Mouse (Mus musculus) lung, adult 18-20 months (tissue): ENCODE results near the gene Lpcat3.
A peak's percentile ranks its signal among the peaks of the same experiment; 100 is the strongest.
"Not testable (repeated sequence)": the region's sequence is repeated elsewhere in the genome, so short reads cannot be mapped to it uniquely, and the experiment has no call there.

Experiments used
- DNase-seq, 2 experiments: peaks; one replicate each; pipeline ENCODE4 v3.0.0; 2022; ENCODE audit warnings: mixed read lengths in 2 of 2

Lpcat3 gene

GRCm38 (mm10) chr6:124662477-124663423 lies at the start of gene Lpcat3:
Gene Lpcat3, plus strand, starts transcription at chr6:124663027.
- peak; percentile 99 for DNase-seq

- DNase-seq, result no peak
These were observed 37.2 kb upstream of the Lpcat3 start for GRCm38 (mm10) chr6:124625612-124626011.

- not testable (repeated sequence) for DNase-seq
These were observed 36.6 kb upstream of the Lpcat3 start for GRCm38 (mm10) chr6:124626184-124626583.

GRCm38 (mm10) chr6:124630763-124631162 lies 32.1 kb upstream of the Lpcat3 start:
- no peak for DNase-seq

- not testable (repeated sequence) for DNase-seq
These were observed 26.8 kb upstream of the Lpcat3 start, which contains the start of gene C1s2 for GRCm38 (mm10) chr6:124635985-124636384. Gene C1s2, minus strand, starts transcription at chr6:124636085.

- DNase-seq, result peak in 1 of 2 experiments; percentile 14
These were observed 25.9 kb upstream of the Lpcat3 start for GRCm38 (mm10) chr6:124636858-124637460.

GRCm38 (mm10) chr6:124640041-124640440 lies 22.8 kb upstream of the Lpcat3 start:
- DNase-seq, result no peak

GRCm38 (mm10) chr6:124640997-124641396 lies 21.8 kb upstream of the Lpcat3 start:
- peak; percentile 76 to 81 for DNase-seq

GRCm38 (mm10) chr6:124646394-124646793 lies 16.4 kb upstream of the Lpcat3 start:
- no peak for DNase-seq

GRCm38 (mm10) chr6:124655893-124656292 lies 6.9 kb upstream of the Lpcat3 start:
- no peak for DNase-seq

GRCm38 (mm10) chr6:124658067-124658466 lies 4.8 kb upstream of the Lpcat3 start:
- DNase-seq, result no peak

GRCm38 (mm10) chr6:124661156-124661806 lies 1.5 kb upstream of the Lpcat3 start:
- DNase-seq, result no peak

- DNase-seq, result no peak
These were observed 832 bp upstream of the Lpcat3 start for GRCm38 (mm10) chr6:124661995-124662394.

GRCm38 (mm10) chr6:124663424-124663795 lies 583 bp downstream of the Lpcat3 start:
- no peak for DNase-seq

GRCm38 (mm10) chr6:124664256-124664655 lies 1.4 kb downstream of the Lpcat3 start:
- DNase-seq, result no peak

GRCm38 (mm10) chr6:124665011-124665410 lies 2.2 kb downstream of the Lpcat3 start:
- no peak for DNase-seq

GRCm38 (mm10) chr6:124669234-124669859 lies 6.5 kb downstream of the Lpcat3 start:
- no peak for DNase-seq

GRCm38 (mm10) chr6:124670281-124670900 lies 7.6 kb downstream of the Lpcat3 start:
- DNase-seq, result no peak

- DNase-seq, result no peak
These were observed 9.3 kb downstream of the Lpcat3 start for GRCm38 (mm10) chr6:124672100-124672499.

GRCm38 (mm10) chr6:124673619-124674018 lies 10.8 kb downstream of the Lpcat3 start:
- no peak for DNase-seq

GRCm38 (mm10) chr6:124674591-124674990 lies 11.8 kb downstream of the Lpcat3 start:
- no peak for DNase-seq

GRCm38 (mm10) chr6:124676171-124676570 lies 13.3 kb downstream of the Lpcat3 start:
- no peak for DNase-seq
